Mouse (Mus musculus) limb, embryonic 11.5 days (tissue): ENCODE results near the gene Rtn4ip1. TPM values are rescaled to one million over a fixed set of nuclear protein-coding genes. Genes with fewer than 3 reads are reported as not detected.
"Not testable (repeated sequence)": the region's sequence is repeated elsewhere in the genome, so short reads cannot be mapped to it uniquely, and the experiment has no call there.

ENCODE experiments used
- ATAC-seq: fragments of 200-750 bp; cut with Nextera tagmentation; 2 replicates; pipeline ENCODE4 v1.8.0; 2017; ENCODE audit warnings: low read depth; ENCODE audit not compliant: insufficient number of reproducible peaks, low FRiP score, low TSS enrichment
- DNase-seq: peaks from one replicate; pipeline ENCODE4 v3.0.0-alpha.2; 2015; ENCODE audit warnings: low spot score
- H3K27ac ChIP-seq: fragments of 300-500 bp; sonication (generic); replicated peaks from 2 replicates; pipeline ENCODE4 v1.5.1; 2014; ENCODE audit warnings: low read depth, mild to moderate bottlenecking, low read length
- H3K27me3 ChIP-seq: fragments of 300-500 bp; sonication (generic); 2 replicates; pipeline ENCODE4 v1.6.1; 2014; ENCODE audit warnings: mild to moderate bottlenecking, low read length, mixed read lengths; ENCODE audit not compliant: control insufficient read depth, insufficient read depth
- H3K36me3 ChIP-seq: fragments of 300-500 bp; sonication (generic); 2 replicates; pipeline ENCODE4 v1.6.1; 2014; ENCODE audit warnings: mild to moderate bottlenecking, low read length, moderate library complexity, mixed read lengths; ENCODE audit not compliant: control insufficient read depth, insufficient read depth
- H3K4me1 ChIP-seq: fragments of 300-500 bp; sonication (generic); 2 replicates; pipeline ENCODE4 v1.6.1; 2014; ENCODE audit warnings: low read length, mixed read lengths; ENCODE audit not compliant: control insufficient read depth, insufficient read depth
- H3K4me2 ChIP-seq: fragments of 300-500 bp; sonication (generic); 2 replicates; pipeline ENCODE4 v1.6.1; 2014; ENCODE audit warnings: low read depth, mild to moderate bottlenecking, moderate library complexity; ENCODE audit not compliant: severe bottlenecking
- H3K4me3 ChIP-seq: fragments of 300-500 bp; sonication (generic); 2 replicates; pipeline ENCODE4 v1.5.1; 2014; ENCODE audit warnings: low read depth, low read length
- H3K9ac ChIP-seq: fragments of 300-500 bp; sonication (generic); 2 replicates; pipeline ENCODE4 v1.6.1; 2014; ENCODE audit warnings: mild to moderate bottlenecking, low read length
- H3K9me3 ChIP-seq: fragments of 300-500 bp; sonication (generic); 2 replicates; pipeline ENCODE4 v1.6.1; 2016; ENCODE audit warnings: low read length; ENCODE audit not compliant: control insufficient read depth
- WGBS: fragments of 180-500 bp; shearing (Covaris S2); extraction: QIAGEN DNeasy Blood & Tissue Kit; methylation state at CpG from one replicate; pipeline ENCODE4 v1.1.7; 2014; 5-methylcytosine and 5-hydroxymethylcytosine counted together
- polyA plus RNA-seq: library from polyadenylated mRNA; unstranded; fragments of >200 nt; fragmentation: Nextera tagmentation; extraction: Ambion mirVana; gene quantifications from 2 replicates; pipeline ENCODE4 v1.2.1, GENCODE M21; 2014

Gene Rtn4ip1
- polyA plus RNA-seq, 1 experiment from 2014 or later, result 19.1 TPM

GRCm38 (mm10) chr10:43945435-43945834, 43.8 kb downstream of the Rtn4ip1 start:
- H3K27ac ChIP-seq, result no peak overlapping the region
- no peak overlapping the region for H3K4me2 ChIP-seq
- H3K9me3 ChIP-seq, result no peaks in the 10 kb centered on the region
- 72% methylated on average over 4 of the region's 4 CpGs for WGBS
- no peaks in the 10 kb centered on the region for H3K4me1 ChIP-seq
- H3K27me3 ChIP-seq, result no peaks in the 10 kb centered on the region
- DNase-seq (no peak), ATAC-seq (no peak)
- no peak overlapping the region for H3K4me3 ChIP-seq
- no peak overlapping the region for H3K9ac ChIP-seq
- H3K36me3 ChIP-seq, result no peaks in the 10 kb centered on the region; the same call in 1 of the 2 replicates

- Histone ChIP-seq H3K27ac (no peak overlapping the region), H3K4me1 (no peaks in the 10 kb centered on the region), H3K4me3 (no peak overlapping the region), H3K36me3 (no peaks in the 10 kb centered on the region), H3K9ac (no peak overlapping the region), H3K27me3 (no peaks in the 10 kb centered on the region), H3K4me2 (no peak overlapping the region), H3K9me3 (no peaks in the 10 kb centered on the region)
- ATAC-seq (0 out of 2 replicates have a peak, but pooled peaks have one; percentile 47), DNase-seq (peak; percentile 85)
Measured at GRCm38 (mm10) chr10:43953942-43954341, 52.3 kb downstream of the Rtn4ip1 start.

DNA sequence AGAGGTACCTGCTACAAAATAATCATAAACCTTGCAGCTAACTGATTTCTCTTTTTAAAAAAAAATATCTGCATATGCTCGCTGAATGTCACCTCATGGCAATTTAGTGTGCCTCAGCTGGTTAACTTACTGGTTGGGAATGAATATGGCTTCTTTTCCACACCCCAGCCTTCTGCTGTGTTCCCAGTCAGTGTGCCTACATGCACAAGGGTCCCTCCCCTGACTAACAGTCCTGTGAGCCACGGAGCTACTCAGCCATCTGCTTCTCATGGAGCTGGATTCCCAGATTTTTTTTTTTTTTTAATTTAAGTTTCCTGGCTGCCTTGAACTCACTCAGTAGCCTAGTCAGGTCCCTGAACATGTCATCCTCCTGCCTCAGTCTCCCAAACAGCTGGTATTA, 63.3 kb downstream of the Rtn4ip1 start:
- Histone ChIP-seq H3K4me2 (no peak overlapping the region), H3K9ac (no peak overlapping the region), H3K27me3 (no peaks in the 10 kb centered on the region), H3K9me3 (no peaks in the 10 kb centered on the region), H3K4me1 (no peaks in the 10 kb centered on the region; the same call in 1 of the 2 replicates), H3K4me3 (no peak overlapping the region), H3K36me3 (no peaks in the 10 kb centered on the region), H3K27ac (no peak overlapping the region)
- ATAC-seq, result no peak
- no peak for DNase-seq
- 52% methylated on average over 2 of the region's 2 CpGs for WGBS

- H3K4me3 ChIP-seq, result no peak overlapping the region
- no peaks in the 10 kb centered on the region for H3K4me1 ChIP-seq
- H3K27ac ChIP-seq, result no peak overlapping the region
- H3K4me2 ChIP-seq, result no peak overlapping the region
- 77% methylated on average over 2 of the region's 2 CpGs for WGBS
- H3K9ac ChIP-seq, result no peak overlapping the region
- ATAC-seq, result no peak
- H3K9me3 ChIP-seq, result no peaks in the 10 kb centered on the region
- no peaks in the 10 kb centered on the region for H3K27me3 ChIP-seq
- DNase-seq, result no peak
- H3K36me3 ChIP-seq, result no peaks in the 10 kb centered on the region
Measured at GRCm38 (mm10) chr10:43973244-43973643, 71.6 kb downstream of the Rtn4ip1 start.

DNA sequence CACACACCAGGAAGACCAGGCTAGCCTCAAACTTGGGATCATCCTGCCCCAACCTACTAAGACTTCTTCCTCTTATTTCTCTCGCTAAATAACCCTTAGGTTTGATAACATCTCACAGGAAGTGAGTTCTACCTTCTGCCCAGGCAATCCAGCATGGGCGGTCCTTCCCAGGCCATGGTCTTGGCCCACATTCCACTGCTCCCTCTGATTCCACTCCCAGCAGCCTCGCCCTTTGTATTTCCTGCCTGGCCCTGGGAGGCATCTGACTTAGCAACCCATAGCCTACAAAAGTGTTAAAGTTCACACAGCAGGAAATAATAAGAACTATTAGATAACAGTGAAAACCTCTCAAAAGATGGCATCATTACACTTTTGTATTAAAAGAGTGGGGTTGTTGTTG, 75.7 kb downstream of the Rtn4ip1 start:
- Histone ChIP-seq H3K9ac (no peak overlapping the region), H3K36me3 (no peaks in the 10 kb centered on the region), H3K4me3 (no peak overlapping the region), H3K4me2 (no peak overlapping the region), H3K27me3 (no peaks in the 10 kb centered on the region), H3K27ac (no peak overlapping the region), H3K9me3 (no peaks in the 10 kb centered on the region), H3K4me1 (no peaks in the 10 kb centered on the region)
- WGBS, result 61% methylated on average over 3 of the region's 3 CpGs
- ATAC-seq (no peak), DNase-seq (no peak)

DNA sequence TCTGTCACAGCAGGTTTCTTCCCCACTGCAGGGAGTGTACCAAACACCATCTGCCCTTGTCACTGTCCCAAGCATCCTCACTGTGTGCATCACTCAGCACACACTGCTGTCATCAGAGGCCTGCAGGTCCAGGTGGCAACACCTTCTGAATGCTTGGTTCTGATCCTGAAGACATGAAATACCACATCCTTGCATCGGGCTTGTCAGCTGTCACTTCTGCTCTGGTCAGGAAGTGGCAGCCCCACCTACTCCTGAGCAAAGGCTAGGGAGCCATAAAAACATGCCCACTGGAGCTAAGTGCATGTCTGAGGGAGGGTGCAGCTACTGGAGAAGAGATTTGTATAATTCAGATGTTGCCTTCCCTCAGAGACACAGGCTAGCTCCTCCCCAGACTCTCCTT, 78.5 kb downstream of the Rtn4ip1 start:
- Histone ChIP-seq H3K9ac (no peak overlapping the region), H3K27me3 (no peaks in the 10 kb centered on the region), H3K27ac (no peak overlapping the region), H3K4me1 (no peaks in the 10 kb centered on the region), H3K4me2 (no peak overlapping the region), H3K36me3 (no peaks in the 10 kb centered on the region), H3K9me3 (no peaks in the 10 kb centered on the region), H3K4me3 (no peak overlapping the region)
- DNase-seq (no peak), ATAC-seq (no peak)
- WGBS, result 48% methylated on average over 1 of the region's 1 CpGs

DNA sequence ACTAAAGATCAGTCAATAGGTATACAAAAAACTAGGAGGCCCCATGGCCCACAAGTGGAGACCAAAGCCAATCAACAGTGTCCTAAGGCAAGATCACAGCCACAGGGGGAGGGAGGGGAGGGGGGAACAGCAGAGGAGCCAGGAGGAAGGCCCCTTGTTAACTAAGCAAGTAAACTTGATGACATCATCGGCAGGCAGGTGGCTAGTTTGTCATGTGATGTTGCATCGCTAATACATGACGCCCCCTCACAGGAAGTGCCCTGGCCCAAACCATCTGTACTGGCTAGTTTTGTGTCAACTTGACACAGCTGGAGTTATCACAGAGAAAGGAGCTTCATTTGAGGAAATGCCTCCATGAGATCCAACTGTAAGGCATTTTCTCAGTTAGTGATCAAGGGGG, 79.1 kb downstream of the Rtn4ip1 start:
- DNase-seq, ATAC-seq: not testable (repeated sequence)
- 89% methylated on average over 3 of the region's 3 CpGs for WGBS

DNA sequence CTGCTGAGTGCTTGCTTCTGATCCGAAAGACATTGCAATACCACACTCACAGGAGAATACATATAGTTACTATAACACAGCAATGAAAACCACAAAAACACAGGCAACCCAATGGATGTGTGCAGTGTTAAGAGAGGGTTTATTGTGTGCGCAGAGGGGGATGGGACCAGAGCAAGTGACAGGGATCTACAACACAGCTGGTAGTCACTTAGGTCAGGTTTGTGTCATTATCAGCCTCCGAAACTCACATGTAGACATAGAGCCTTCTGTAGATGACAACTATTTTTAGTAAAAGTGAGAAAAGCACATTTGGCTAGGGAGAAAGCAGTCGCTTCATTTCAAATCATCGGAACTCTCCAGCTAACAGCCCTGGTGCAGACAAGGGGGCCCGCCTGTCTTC, 80.9 kb downstream of the Rtn4ip1 start:
- DNase-seq (no peak), ATAC-seq (no peak)
- 94% methylated on average over 6 of the region's 6 CpGs for WGBS
- Histone ChIP-seq H3K4me3 (no peak overlapping the region), H3K27me3 (no peaks in the 10 kb centered on the region), H3K9me3 (no peaks in the 10 kb centered on the region), H3K36me3 (no peaks in the 10 kb centered on the region), H3K4me1 (no peaks in the 10 kb centered on the region), H3K4me2 (no peak overlapping the region), H3K27ac (no peak overlapping the region), H3K9ac (no peak overlapping the region)

More for the DNA sequence above, 79.1 kb downstream of the Rtn4ip1 start:
- H3K4me3 ChIP-seq, H3K27me3 ChIP-seq, H3K9ac ChIP-seq, H3K9me3 ChIP-seq, H3K27ac ChIP-seq, H3K36me3 ChIP-seq, H3K4me1 ChIP-seq, H3K4me2 ChIP-seq: not testable (repeated sequence)

GRCm38 (mm10) chr10:43983241-43983640, 81.6 kb downstream of the Rtn4ip1 start:
- 85% methylated on average over 5 of the region's 5 CpGs for WGBS
- Histone ChIP-seq H3K4me2 (no peak overlapping the region), H3K4me1 (no peaks in the 10 kb centered on the region), H3K27me3 (no peaks in the 10 kb centered on the region), H3K4me3 (no peak overlapping the region), H3K36me3 (no peaks in the 10 kb centered on the region), H3K27ac (no peak overlapping the region), H3K9ac (no peak overlapping the region), H3K9me3 (no peaks in the 10 kb centered on the region)
- ATAC-seq (no peak), DNase-seq (no peak)
